Mouse (Mus musculus) intestine, postnatal 0 days (tissue): ENCODE results near the gene Islr. TPM values are rescaled to one million over a fixed set of nuclear protein-coding genes. Genes with fewer than 3 reads are reported as not detected.

Experiments
- ATAC-seq: fragments of 200-750 bp; cut with Nextera tagmentation; 2 replicates; pipeline ENCODE4 v1.8.0; 2017; ENCODE audit warnings: mild to moderate bottlenecking, moderate TSS enrichment, moderate library complexity
- H3K27ac ChIP-seq: fragments of 300-500 bp; sonication (generic); 2 replicates; pipeline ENCODE4 v1.5.1; 2014; ENCODE audit warnings: mild to moderate bottlenecking, low read depth, low read length, moderate library complexity
- H3K27me3 ChIP-seq: fragments of 300-500 bp; sonication (generic); replicated peaks from 2 replicates; pipeline ENCODE4 v1.6.1; 2014; ENCODE audit warnings: low read length, mixed read lengths; ENCODE audit not compliant: control insufficient read depth, insufficient read depth
- H3K36me3 ChIP-seq: fragments of 300-500 bp; sonication (generic); 2 replicates; pipeline ENCODE4 v1.6.1; 2014; ENCODE audit warnings: mild to moderate bottlenecking, moderate library complexity; ENCODE audit not compliant: control insufficient read depth, insufficient read depth
- H3K4me1 ChIP-seq: fragments of 300-500 bp; sonication (generic); replicated peaks from 2 replicates; pipeline ENCODE4 v1.6.1; 2014; ENCODE audit warnings: antibody characterized with exemption, low read length, mixed read lengths; ENCODE audit not compliant: control insufficient read depth, insufficient read depth
- H3K4me2 ChIP-seq: fragments of 300-500 bp; sonication (generic); replicated peaks from 2 replicates; pipeline ENCODE4 v1.6.1; 2014; ENCODE audit warnings: low read depth, mild to moderate bottlenecking, moderate library complexity
- H3K4me3 ChIP-seq: fragments of 300-500 bp; sonication (generic); 2 replicates; pipeline ENCODE4 v1.5.1; 2014; ENCODE audit warnings: low read depth, low read length
- H3K9ac ChIP-seq: fragments of 300-500 bp; sonication (generic); 2 replicates; pipeline ENCODE4 v1.6.1; 2014; ENCODE audit warnings: mild to moderate bottlenecking, low read depth, low read length
- H3K9me3 ChIP-seq: fragments of 300-500 bp; sonication (generic); 2 replicates; pipeline ENCODE4 v1.6.1; 2016; ENCODE audit warnings: mixed run types; ENCODE audit not compliant: control insufficient read depth
- CTCF ChIP-seq: sonication (generic); IDR thresholded peaks from 2 replicates; pipeline ENCODE4 v1.5.1; 2016; ENCODE audit warnings: low read depth, mild to moderate bottlenecking, control low read depth, antibody characterized with exemption, moderate library complexity
- WGBS: fragments of 180-500 bp; shearing (Covaris S2); extraction: QIAGEN DNeasy Blood & Tissue Kit; methylation state at CpG from one replicate; pipeline ENCODE4 v1.1.7; 2014; 5-methylcytosine and 5-hydroxymethylcytosine counted together
- polyA plus RNA-seq: library from polyadenylated mRNA; unstranded; fragments of >200 nt; fragmentation: Nextera tagmentation; extraction: Ambion mirVana; gene quantifications from 2 replicates; pipeline ENCODE4 v1.2.1, GENCODE M21; 2015

The Islr gene
- polyA plus RNA-seq, 1 experiment from 2014 or later: 29.6 TPM

- H3K27me3 ChIP-seq: no peaks in the 10 kb centered on the region
- TF ChIP-seq CTCF: no peak
- no peak overlapping the region for H3K27ac ChIP-seq
- peak; percentile 43; the same call in 1 of the 2 replicates for ATAC-seq
- peaks cover 6% of the 10 kb centered on the region; the same call in 1 of the 2 replicates for H3K36me3 ChIP-seq
- no peaks in the 10 kb centered on the region; the same call in 1 of the 2 replicates for H3K4me1 ChIP-seq
- 28% methylated on average over 9 of the region's 9 CpGs for WGBS
- no peak overlapping the region for H3K4me3 ChIP-seq
- no peak overlapping the region for H3K9ac ChIP-seq
- no peaks in the 10 kb centered on the region for H3K9me3 ChIP-seq
- peak overlapping the region; percentile 6; the same call in 1 of the 2 replicates for H3K4me2 ChIP-seq
Observed at GRCm38 (mm10) chr9:58241780-58242485, 37.8 kb upstream of the Islr start.

- Histone ChIP-seq H3K36me3 (peaks cover 47% of the 10 kb centered on the region), H3K27ac (no peak overlapping the region), H3K4me2 (no peak overlapping the region), H3K4me1 (0 out of 2 replicates have a peak, but pooled peaks cover 6% of the 10 kb centered on the region), H3K9me3 (no peaks in the 10 kb centered on the region), H3K4me3 (no peak overlapping the region), H3K9ac (no peak overlapping the region), H3K27me3 (no peaks in the 10 kb centered on the region)
- WGBS: 98% methylated on average over 28 of the region's 28 CpGs
- TF ChIP-seq CTCF: no peak
- no peak for ATAC-seq
Observed at GRCm38 (mm10) chr9:58234502-58235015, 30.5 kb upstream of the Islr start.

- Histone ChIP-seq H3K9me3 (no peaks in the 10 kb centered on the region), H3K36me3 (peaks cover 68% of the 10 kb centered on the region), H3K27ac (peak overlapping the region; percentile 79), H3K9ac (no peak overlapping the region; the same call in 1 of the 2 replicates), H3K27me3 (no peaks in the 10 kb centered on the region), H3K4me2 (peak overlapping the region; percentile 17; the same call in 1 of the 2 replicates), H3K4me3 (no peak overlapping the region), H3K4me1 (0 out of 2 replicates have a peak, but pooled peaks cover 6% of the 10 kb centered on the region)
- peak; percentile 40 for ATAC-seq
- TF ChIP-seq CTCF: no peak
- WGBS: 45% methylated on average over 5 of the region's 5 CpGs
Observed at GRCm38 (mm10) chr9:58232374-58232773, 28.3 kb upstream of the Islr start.

- Histone ChIP-seq H3K4me2 (no peak overlapping the region), H3K9ac (no peak overlapping the region; the same call in 1 of the 2 replicates), H3K4me1 (0 out of 2 replicates have a peak, but pooled peaks cover 6% of the 10 kb centered on the region), H3K36me3 (peaks cover 71% of the 10 kb centered on the region), H3K9me3 (no peaks in the 10 kb centered on the region), H3K27ac (peak overlapping the region; percentile 79), H3K27me3 (no peaks in the 10 kb centered on the region), H3K4me3 (no peak overlapping the region)
- ATAC-seq: no peak
- 62% methylated on average over 6 of the region's 6 CpGs for WGBS
- no peak for TF ChIP-seq CTCF
Observed at GRCm38 (mm10) chr9:58231746-58232145, 27.6 kb upstream of the Islr start.

GRCm38 (mm10) chr9:58228777-58229466 lies 24.8 kb upstream of the Islr start:
- TF ChIP-seq CTCF: no peak
- WGBS: 60% methylated on average over 9 of the region's 9 CpGs
- Histone ChIP-seq H3K4me2 (no peak overlapping the region), H3K9me3 (no peaks in the 10 kb centered on the region), H3K9ac (no peak overlapping the region; the same call in 1 of the 2 replicates), H3K27ac (peak overlapping the region; percentile 74), H3K27me3 (no peaks in the 10 kb centered on the region), H3K36me3 (peaks cover 71% of the 10 kb centered on the region), H3K4me3 (no peak overlapping the region), H3K4me1 (0 out of 2 replicates have a peak, but pooled peaks cover 6% of the 10 kb centered on the region)
- ATAC-seq: peak; percentile 68
